Mouse (Mus musculus) cortical plate, adult 2 months (tissue): ENCODE data around the gene Txn2. TPM values are rescaled to one million over a fixed set of nuclear protein-coding genes. Genes with fewer than 3 reads are reported as not detected.
"Not testable (repeated sequence)": the region's sequence is repeated elsewhere in the genome, so short reads cannot be mapped to it uniquely, and the experiment has no call there.

Experiments used
- H3K27ac ChIP-seq: fragments of 200-500 bp; 2 replicates; pipeline ENCODE4 v1.5.1; 2012; ENCODE audit warnings: low read length, control low read depth, inconsistent platforms; ENCODE audit not compliant: insufficient read depth
- H3K4me1 ChIP-seq: fragments of 200-500 bp; 2 replicates; pipeline ENCODE4 v1.6.1; 2011; ENCODE audit warnings: low read length; ENCODE audit not compliant: control insufficient read depth, insufficient read depth
- H3K4me3 ChIP-seq: fragments of 200-500 bp; 2 replicates; pipeline ENCODE4 v1.5.1; 2011; ENCODE audit warnings: mild to moderate bottlenecking, low read length, control low read depth; ENCODE audit not compliant: insufficient read depth
- CTCF ChIP-seq: fragments of 200-500 bp; IDR thresholded peaks from 2 replicates; pipeline ENCODE4 v1.5.1; 2011; ENCODE audit warnings: mild to moderate bottlenecking, control low read depth, low read length; ENCODE audit not compliant: insufficient read depth; ENCODE audit errors: extremely low read depth
- POLR2A ChIP-seq: fragments of 200-500 bp; IDR thresholded peaks from 2 replicates; pipeline ENCODE4 v1.6.1; 2011; ENCODE audit warnings: mild to moderate bottlenecking, low read length, control low read depth; ENCODE audit not compliant: insufficient read depth; ENCODE audit errors: extremely low read depth
- polyA plus RNA-seq: library from polyadenylated mRNA; depleted of rRNA; stranded (reverse); fragments of >200 nt; gene quantifications from 2 replicates; pipeline ENCODE4 v1.2.3, GENCODE M21; 2012; rRNA removed

The Txn2 gene
- polyA plus RNA-seq, 1 experiment = 197 TPM

GRCm38 (mm10) chr15:77874807-77875206 lies 54.0 kb downstream of the Txn2 start:
- no peak overlapping the region for H3K27ac ChIP-seq
- H3K4me3 ChIP-seq = no peak overlapping the region
- TF ChIP-seq CTCF = no peak
- H3K4me1 ChIP-seq = no peaks in the 10 kb centered on the region

GRCm38 (mm10) chr15:77874310-77874709 lies 54.5 kb downstream of the Txn2 start:
- TF ChIP-seq CTCF (no peak), POLR2A (no peak)
- Histone ChIP-seq H3K4me1 (no peaks in the 10 kb centered on the region), H3K27ac (no peak overlapping the region), H3K4me3 (no peak overlapping the region)

GRCm38 (mm10) chr15:77873564-77873963 lies 55.2 kb downstream of the Txn2 start:
- no peak overlapping the region for H3K27ac ChIP-seq
- no peak for TF ChIP-seq CTCF
- TF ChIP-seq POLR2A = no peak
- no peaks in the 10 kb centered on the region for H3K4me1 ChIP-seq
- no peak overlapping the region for H3K4me3 ChIP-seq

GRCm38 (mm10) chr15:77872996-77873395 lies 55.8 kb downstream of the Txn2 start:
- H3K27ac ChIP-seq = no peak overlapping the region
- H3K4me3 ChIP-seq = no peak overlapping the region
- H3K4me1 ChIP-seq = no peaks in the 10 kb centered on the region
- TF ChIP-seq CTCF (no peak), POLR2A (no peak)

GRCm38 (mm10) chr15:77868340-77868739 lies 60.5 kb downstream of the Txn2 start:
- no peak overlapping the region for H3K27ac ChIP-seq
- H3K4me1 ChIP-seq = no peaks in the 10 kb centered on the region
- H3K4me3 ChIP-seq = no peak overlapping the region
- TF ChIP-seq POLR2A = no peak
- no peak for TF ChIP-seq CTCF

- not testable (repeated sequence) for H3K4me1 ChIP-seq, H3K4me3 ChIP-seq, H3K27ac ChIP-seq
Observed at GRCm38 (mm10) chr15:77867231-77867968, 61.4 kb downstream of the Txn2 start.

GRCm38 (mm10) chr15:77866583-77867220 lies 62.1 kb downstream of the Txn2 start:
- TF ChIP-seq POLR2A (no peak), CTCF (no peak)
- Histone ChIP-seq H3K27ac (no peak overlapping the region), H3K4me3 (no peak overlapping the region), H3K4me1 (no peaks in the 10 kb centered on the region)

Other genes starting within 250 kb of the Txn2 start
- 0.17 TPM in 2 replicates for gene Apol7e, start 230.1 kb downstream of the Txn2 start, polyA plus RNA-seq
- gene Apol9b, start 200.0 kb downstream of the Txn2 start, polyA plus RNA-seq = 0.62 and 0.69 TPM in 2 replicates
- 4.8 and 6.2 TPM in 2 replicates for gene Apol8, start 172.0 kb downstream of the Txn2 start, polyA plus RNA-seq
- gene Myh9, start 86.8 kb downstream of the Txn2 start, polyA plus RNA-seq = 32.6 and 34.2 TPM in 2 replicates
- gene Foxred2, start 27.7 kb upstream of the Txn2 start, polyA plus RNA-seq = 14.4 and 15.2 TPM in 2 replicates
- gene Eif3d, start 41.8 kb upstream of the Txn2 start, polyA plus RNA-seq = 106 and 111 TPM in 2 replicates
- 28.2 and 28.4 TPM in 2 replicates for gene Cacng2, start 191.0 kb upstream of the Txn2 start, polyA plus RNA-seq
- gene Ift27, start 245.1 kb upstream of the Txn2 start, polyA plus RNA-seq = 43.9 and 44.4 TPM in 2 replicates